11 mouse cellular contexts compared by ENCODE assay signal in the genomic region with DNA sequence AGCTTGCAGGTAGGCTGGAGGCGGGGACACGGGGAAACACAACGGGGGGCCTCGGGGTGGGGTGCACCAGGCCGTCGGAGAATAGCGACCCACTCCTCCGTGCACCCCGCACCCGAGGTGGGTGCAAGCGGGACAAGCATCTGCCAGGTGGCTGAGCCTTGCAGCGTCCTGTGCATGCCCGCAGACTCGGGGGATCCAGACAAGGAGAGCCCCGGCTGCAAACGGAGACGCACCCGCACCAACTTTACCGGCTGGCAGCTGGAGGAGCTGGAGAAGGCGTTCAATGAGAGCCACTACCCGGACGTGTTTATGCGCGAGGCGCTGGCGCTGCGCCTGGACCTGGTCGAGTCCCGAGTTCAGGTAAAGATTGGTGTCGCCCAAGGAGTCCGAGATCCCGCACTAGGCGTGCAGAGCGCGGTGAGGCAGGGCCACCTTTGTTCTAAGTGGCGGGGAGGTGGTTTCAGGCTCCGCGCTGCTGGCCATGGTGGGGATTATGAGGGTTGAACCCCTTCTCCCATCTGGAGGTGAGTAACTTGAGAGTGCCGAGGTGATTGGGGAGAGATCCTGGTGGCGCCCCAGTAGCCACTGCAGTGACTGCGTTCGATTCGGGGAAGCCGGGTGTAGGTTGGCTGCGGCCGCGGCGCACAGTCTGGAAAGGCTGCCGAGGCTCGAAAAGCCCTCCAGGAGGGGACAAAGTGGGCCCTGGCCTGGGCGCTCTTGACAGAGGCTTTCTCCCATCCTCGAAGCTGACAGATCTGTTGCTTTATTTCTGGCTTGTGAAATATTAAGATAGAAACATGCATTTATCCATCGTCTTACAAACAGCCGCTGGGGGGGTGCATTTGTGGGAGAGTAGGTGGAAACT. TPM values are rescaled to one million over a fixed set of nuclear protein-coding genes. Genes with fewer than 3 reads are reported as not detected.
DNase-seq lines count a peak whose midpoint lies in the region; ATAC-seq lines count a peak whose summit lies in the region.
"Had no signal": no experiment of that assay in that cellular context is flagged by ENCODE, and none has a peak within 500 bp of the region (broad histone marks: within the 10 kb centered on the region; RNA-seq: fewer than 3 reads in every experiment).

No protein-coding gene starts in this region.

- H3K27ac ChIP-seq in forebrain, embryonic 13.5 days: peak overlapping the region; percentile 31; the same call in 1 of the 2 replicates
- H3K27ac ChIP-seq in midbrain, embryonic 10.5 days (replicated peaks): peak overlapping the region; percentile 79
- H3K27ac ChIP-seq: heart, embryonic 13.5 days had no signal

- H3K4me3 ChIP-seq in forebrain, embryonic 13.5 days: peak overlapping the region; percentile 34
- H3K4me3 ChIP-seq in midbrain, embryonic 10.5 days: peak overlapping the region; percentile 53
- H3K4me3 ChIP-seq: myocyte had no signal

- no peak for ATAC-seq in forebrain, embryonic 13.5 days
- ATAC-seq in granulocyte monocyte progenitor cell, adult 5-6 weeks (replicated peaks; ENCODE audit: poor library complexity, severe bottlenecking): no peak

- DNase-seq in brain, adult 2 months (ENCODE audit: low read depth, low spot score): peak; percentile 34
- peak; percentile 77 for DNase-seq in cerebellum, adult 9-10 months
- peak; percentile 59 for DNase-seq in midbrain, embryonic 10.5 days (ENCODE audit: low spot score)
- no peak for DNase-seq in frontal cortex, postnatal 25 days (ENCODE audit: low spot score in 2 of 2)
- no peak for DNase-seq in right cerebral cortex, postnatal 14 days

- H3K4me2 ChIP-seq in forebrain, embryonic 13.5 days: peak overlapping the region; percentile 50

- peak overlapping the region; percentile 47 for H3K9ac ChIP-seq in forebrain, embryonic 13.5 days
- H3K9ac ChIP-seq: heart, embryonic 13.5 days had no signal

- H3K9me3 ChIP-seq in forebrain, embryonic 13.5 days (replicated peaks): no peaks in the 10 kb centered on the region
- no peaks in the 10 kb centered on the region for H3K9me3 ChIP-seq in midbrain, embryonic 10.5 days (replicated peaks)
- H3K9me3 ChIP-seq: heart, embryonic 13.5 days had no signal

- no peaks in the 10 kb centered on the region for H3K36me3 ChIP-seq in forebrain, embryonic 13.5 days (ENCODE audit: poor library complexity, severe bottlenecking)
- H3K36me3 ChIP-seq in midbrain, embryonic 10.5 days: peaks cover 8% of the 10 kb centered on the region; the same call in 1 of the 2 replicates
- H3K36me3 ChIP-seq: heart, embryonic 13.5 days had no signal

- 1% methylated on average over 54 of the region's 54 CpGs for whole genome bisulfite sequencing in forebrain, embryonic 13.5 days
- WGBS in midbrain, embryonic 10.5 days: under 1% methylated on average over 54 of the region's 54 CpGs

- H3K27me3 ChIP-seq in forebrain, embryonic 13.5 days: peaks cover 95% of the 10 kb centered on the region
- peaks cover 100% of the 10 kb centered on the region for H3K27me3 ChIP-seq in midbrain, embryonic 10.5 days (ENCODE audit: low read depth, poor library complexity, severe bottlenecking)

- peaks cover 52% of the 10 kb centered on the region for H3K4me1 ChIP-seq in forebrain, embryonic 13.5 days
- peaks cover 65% of the 10 kb centered on the region for H3K4me1 ChIP-seq in midbrain, embryonic 10.5 days

RNA-seq across cellular contexts. Expression of a gene that starts 1.2 kb away (rescaled TPM):
- 8.5 and 18.1 TPM in 2 replicates for polyA plus RNA-seq in forebrain, embryonic 13.5 days (2015; fragmentation: Nextera tagmentation; extraction: Ambion mirVana)
- 18.8 and 36.7 TPM in 2 replicates for polyA plus RNA-seq in midbrain, embryonic 10.5 days (2016; fragmentation: Nextera tagmentation; extraction: Ambion mirVana)
- total RNA-seq in granulocyte monocyte progenitor cell, adult 5-6 weeks (2014; fragmentation: Nextera tagmentation): not detected in 2 replicates
- not detected in 2 replicates for total RNA-seq in granulocyte monocyte progenitor cell, adult 5-6 weeks (2017)
- total RNA-seq: common myeloid progenitor, adult 5-6 weeks; layer of hippocampus, postnatal 25 days had no signal
- polyA plus RNA-seq: heart, embryonic 13.5 days; myocyte had no signal

Comparison
In these comparisons a context has a peak if more than half of its experiments do, and no peak if none do; other contexts are left out.
1. DNase-seq: peak in brain, adult 2 months (single experiment), cerebellum, adult 9-10 months (single experiment) and midbrain, embryonic 10.5 days (single experiment); none in frontal cortex, postnatal 25 days (0 of 2) and right cerebral cortex, postnatal 14 days (single experiment).